Mouse (Mus musculus) thymus, adult 2 months (tissue): ENCODE measurements around the gene Sdccag8. TPM values are rescaled to one million over a fixed set of nuclear protein-coding genes. Genes with fewer than 3 reads are reported as not detected.

Source experiments
- DNase-seq: peaks from one replicate; pipeline ENCODE4 v3.0.0; 2021
- H3K27ac ChIP-seq: fragments of 200-500 bp; 2 replicates; pipeline ENCODE4 v1.5.1; 2012; ENCODE audit warnings: low read length, control low read depth; ENCODE audit not compliant: control insufficient read depth, insufficient read depth
- H3K27me3 ChIP-seq: fragments of 200-500 bp; 2 replicates; pipeline ENCODE4 v1.6.1; 2012; ENCODE audit warnings: mild to moderate bottlenecking, low read length, moderate library complexity, mixed read lengths; ENCODE audit not compliant: control insufficient read depth, insufficient read depth
- H3K36me3 ChIP-seq: fragments of 200-500 bp; 2 replicates; pipeline ENCODE4 v1.6.1; 2012; ENCODE audit warnings: mild to moderate bottlenecking, low read length, moderate library complexity; ENCODE audit not compliant: control insufficient read depth, insufficient read depth
- H3K4me1 ChIP-seq: fragments of 200-500 bp; replicated peaks from 2 replicates; pipeline ENCODE4 v1.6.1; 2012; ENCODE audit warnings: low read length; ENCODE audit not compliant: control insufficient read depth, insufficient read depth
- H3K4me3 ChIP-seq: fragments of 200-500 bp; 2 replicates; pipeline ENCODE4 v1.5.1; 2012; ENCODE audit warnings: mild to moderate bottlenecking, low read length, control low read depth, moderate library complexity; ENCODE audit not compliant: control insufficient read depth, insufficient read depth
- CTCF ChIP-seq: fragments of 200-500 bp; IDR thresholded peaks from 2 replicates; pipeline ENCODE4 v1.5.1; 2012; ENCODE audit warnings: mild to moderate bottlenecking, control low read depth, low read length, moderate library complexity, borderline replicate concordance; ENCODE audit not compliant: control insufficient read depth, poor library complexity, insufficient read depth; ENCODE audit errors: extremely low read depth
- POLR2A ChIP-seq: fragments of 200-500 bp; IDR thresholded peaks from 2 replicates; pipeline ENCODE4 v1.6.1; 2012; ENCODE audit warnings: mild to moderate bottlenecking, low read length, control low read depth, moderate library complexity; ENCODE audit not compliant: control insufficient read depth, poor library complexity, insufficient read depth; ENCODE audit errors: extremely low read depth
- WGBS: fragments of 180-500 bp; shearing (Covaris S2); methylation state at CpG from one replicate; pipeline ENCODE4 v1.1.7; 2018; 5-methylcytosine and 5-hydroxymethylcytosine counted together
- polyA plus RNA-seq: library from polyadenylated mRNA; depleted of rRNA; stranded (reverse); fragments of >200 nt; gene quantifications from 2 replicates; pipeline ENCODE4 v1.2.3, GENCODE M21; 2012; rRNA removed

Gene Sdccag8
- 5.1 and 6.2 TPM in 2 replicates for polyA plus RNA-seq

- no peaks in the 10 kb centered on the region for H3K4me1 ChIP-seq
- H3K27ac ChIP-seq: peak within 1 kb of the TSS; percentile 78
- WGBS: under 1% methylated on average over 25 of the region's 25 CpGs
- TF ChIP-seq POLR2A (peak; percentile 79), CTCF (no peak)
- peak; percentile 94 for DNase-seq
- no peaks in the 10 kb centered on the region for H3K36me3 ChIP-seq
- H3K27me3 ChIP-seq: no peaks in the 10 kb centered on the region
- H3K4me3 ChIP-seq: peak within 1 kb of the TSS; percentile 77
Observed at GRCm38 (mm10) chr1:176814591-176815062, at the start of gene Sdccag8. TSS of gene Sdccag8 (plus strand) at chr1:176814660.

- no peaks in the 10 kb centered on the region for H3K27me3 ChIP-seq
- H3K4me1 ChIP-seq: no peaks in the 10 kb centered on the region
- H3K27ac ChIP-seq: no peak overlapping the region
- H3K36me3 ChIP-seq: peaks cover 25% of the 10 kb centered on the region
- H3K4me3 ChIP-seq: no peak overlapping the region
- TF ChIP-seq POLR2A: no peak
- TF ChIP-seq CTCF: no peak
- DNase-seq: no peak
- WGBS: 93% methylated on average over 4 of the region's 4 CpGs
Observed at GRCm38 (mm10) chr1:176774533-176774932, 39.9 kb upstream of the Sdccag8 start.

GRCm38 (mm10) chr1:176789326-176789725, 25.1 kb upstream of the Sdccag8 start:
- 91% methylated on average over 7 of the region's 7 CpGs for WGBS

GRCm38 (mm10) chr1:176792175-176792574, 22.3 kb upstream of the Sdccag8 start:
- Histone ChIP-seq H3K27me3 (no peaks in the 10 kb centered on the region), H3K4me1 (0 out of 2 replicates have a peak, but pooled peaks cover 2% of the 10 kb centered on the region), H3K27ac (no peak overlapping the region), H3K4me3 (no peak overlapping the region), H3K36me3 (peaks cover 11% of the 10 kb centered on the region)
- TF ChIP-seq CTCF: no peak
- TF ChIP-seq POLR2A: no peak
- DNase-seq: no peak
- 89% methylated on average over 1 of the region's 1 CpGs for WGBS

More at GRCm38 (mm10) chr1:176789326-176789725, 25.1 kb upstream of the Sdccag8 start:
- H3K36me3 ChIP-seq: peaks cover 16% of the 10 kb centered on the region
- DNase-seq: no peak
- H3K4me3 ChIP-seq: no peak overlapping the region
- H3K27ac ChIP-seq: no peak overlapping the region
- no peaks in the 10 kb centered on the region for H3K27me3 ChIP-seq
- H3K4me1 ChIP-seq: no peaks in the 10 kb centered on the region
- TF ChIP-seq CTCF (no peak), POLR2A (no peak)

GRCm38 (mm10) chr1:176798673-176799072, 15.8 kb upstream of the Sdccag8 start:
- Histone ChIP-seq H3K36me3 (no peaks in the 10 kb centered on the region), H3K4me1 (peaks cover 6% of the 10 kb centered on the region), H3K27me3 (no peaks in the 10 kb centered on the region), H3K27ac (no peak overlapping the region), H3K4me3 (no peak overlapping the region)
- TF ChIP-seq CTCF (no peak), POLR2A (no peak)
- DNase-seq: no peak

- Histone ChIP-seq H3K27me3 (no peaks in the 10 kb centered on the region), H3K4me3 (no peak overlapping the region), H3K27ac (peak overlapping the region; percentile 41; the same call in 1 of the 2 replicates), H3K4me1 (peaks cover 4% of the 10 kb centered on the region), H3K36me3 (no peaks in the 10 kb centered on the region)
- TF ChIP-seq POLR2A (no peak), CTCF (no peak)
- WGBS: 1% methylated on average over 2 of the region's 2 CpGs
- peak; percentile 74 for DNase-seq
Observed at GRCm38 (mm10) chr1:176800728-176801365, 13.6 kb upstream of the Sdccag8 start.
